Mouse (Mus musculus): ENCODE data around the gene Btbd11. TPM values are rescaled to one million over a fixed set of nuclear protein-coding genes. Genes with fewer than 3 reads are reported as not detected.
"Not testable (repeated sequence)": the region's sequence is repeated elsewhere in the genome, so short reads cannot be mapped to it uniquely, and the experiment has no call there.

The Btbd11 gene
- polyA plus RNA-seq, 1 experiment from 2014 or later = 10.0 TPM

GRCm38 (mm10) chr10:85655881-85656280 is 269.3 kb downstream of the Btbd11 start:
- Histone ChIP-seq H3K27ac (replicated peaks) (no peak overlapping the region), H3K4me1 (0 out of 2 replicates have a peak, but pooled peaks cover 2% of the 10 kb centered on the region), H3K9me3 (no peaks in the 10 kb centered on the region), H3K4me2 (replicated peaks) (no peak overlapping the region), H3K36me3 (no peaks in the 10 kb centered on the region), H3K27me3 (no peaks in the 10 kb centered on the region), H3K4me3 (no peak overlapping the region), H3K9ac (replicated peaks) (no peak overlapping the region)
- ATAC-seq (ENCODE audit: low FRiP score, low read depth) = peak; percentile 47; the same call in 1 of the 2 replicates
- 61% methylated on average over 4 of the region's 4 CpGs for WGBS

- Histone ChIP-seq H3K9me3 (no peaks in the 10 kb centered on the region), H3K4me1 (no peaks in the 10 kb centered on the region), H3K9ac (replicated peaks) (no peak overlapping the region), H3K36me3 (no peaks in the 10 kb centered on the region), H3K4me2 (replicated peaks) (no peak overlapping the region), H3K4me3 (no peak overlapping the region), H3K27ac (replicated peaks) (no peak overlapping the region), H3K27me3 (no peaks in the 10 kb centered on the region)
- 96% methylated on average over 10 of the region's 10 CpGs for WGBS
- no peak for ATAC-seq (ENCODE audit: low FRiP score, low read depth)
Measured at GRCm38 (mm10) chr10:85657886-85658285, 271.3 kb downstream of the Btbd11 start.

DNA sequence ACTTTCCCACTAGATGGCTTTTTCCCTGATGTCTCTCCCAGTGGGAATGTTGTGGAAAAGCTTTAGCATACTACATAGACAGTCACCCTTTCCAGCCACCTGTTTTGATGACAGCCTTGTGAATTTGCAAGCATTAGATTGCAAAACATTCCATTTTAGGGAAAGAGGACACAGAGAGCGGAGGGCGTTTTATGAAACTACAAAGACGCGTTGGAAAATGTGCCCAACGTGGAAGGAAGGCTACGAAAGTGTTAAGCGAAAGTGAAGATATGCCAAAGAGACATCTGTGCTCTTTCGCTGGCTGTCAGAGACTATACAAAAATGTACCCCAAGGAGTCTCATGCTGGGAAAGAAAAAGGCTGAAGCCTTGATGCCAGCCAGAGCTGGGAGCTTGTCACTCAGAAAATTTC is 286.9 kb downstream of the Btbd11 start:
- Histone ChIP-seq H3K4me3 (no peak overlapping the region), H3K9me3 (no peaks in the 10 kb centered on the region), H3K9ac (replicated peaks) (no peak overlapping the region), H3K27me3 (no peaks in the 10 kb centered on the region), H3K4me1 (no peaks in the 10 kb centered on the region), H3K4me2 (replicated peaks) (no peak overlapping the region), H3K27ac (replicated peaks) (no peak overlapping the region), H3K36me3 (no peaks in the 10 kb centered on the region)
- WGBS = 86% methylated on average over 8 of the region's 8 CpGs
- no peak for ATAC-seq (ENCODE audit: low FRiP score, low read depth)

DNA sequence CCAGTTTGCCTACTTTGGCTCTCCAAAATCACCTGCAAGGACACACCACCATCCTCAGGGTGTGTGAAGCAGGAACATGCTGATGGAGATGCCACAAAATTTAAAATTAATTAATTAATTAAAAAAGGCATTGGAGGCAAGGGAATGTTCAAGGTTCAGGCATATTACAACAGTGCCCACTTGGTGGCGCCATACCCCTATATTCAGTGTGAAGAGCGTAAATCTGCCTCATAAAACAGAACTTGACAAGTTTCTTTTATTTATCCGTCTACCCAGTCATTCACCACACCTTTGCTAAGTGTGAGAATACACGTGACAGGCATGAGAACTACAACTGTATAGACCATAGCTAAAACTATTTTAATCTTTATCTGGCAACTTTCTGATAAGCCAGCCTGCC is 292.0 kb downstream of the Btbd11 start:
- Histone ChIP-seq H3K9ac (replicated peaks) (no peak overlapping the region), H3K9me3 (no peaks in the 10 kb centered on the region), H3K4me3 (no peak overlapping the region), H3K36me3 (no peaks in the 10 kb centered on the region), H3K27me3 (no peaks in the 10 kb centered on the region), H3K4me2 (replicated peaks) (no peak overlapping the region), H3K27ac (replicated peaks) (no peak overlapping the region), H3K4me1 (no peaks in the 10 kb centered on the region)
- no peak for ATAC-seq (ENCODE audit: low FRiP score, low read depth)
- 32% methylated on average over 4 of the region's 4 CpGs for WGBS

- H3K4me2 ChIP-seq (replicated peaks) = no peak overlapping the region
- H3K27ac ChIP-seq (replicated peaks) = no peak overlapping the region
- no peak for ATAC-seq (ENCODE audit: low FRiP score, low read depth)
- WGBS = 87% methylated on average over 9 of the region's 9 CpGs
- H3K4me1 ChIP-seq = no peaks in the 10 kb centered on the region
- no peak overlapping the region for H3K4me3 ChIP-seq
- no peaks in the 10 kb centered on the region for H3K36me3 ChIP-seq
- no peaks in the 10 kb centered on the region for H3K9me3 ChIP-seq
- no peaks in the 10 kb centered on the region for H3K27me3 ChIP-seq
- H3K9ac ChIP-seq (replicated peaks) = no peak overlapping the region
Measured at GRCm38 (mm10) chr10:85682446-85682845, 295.8 kb downstream of the Btbd11 start.

DNA sequence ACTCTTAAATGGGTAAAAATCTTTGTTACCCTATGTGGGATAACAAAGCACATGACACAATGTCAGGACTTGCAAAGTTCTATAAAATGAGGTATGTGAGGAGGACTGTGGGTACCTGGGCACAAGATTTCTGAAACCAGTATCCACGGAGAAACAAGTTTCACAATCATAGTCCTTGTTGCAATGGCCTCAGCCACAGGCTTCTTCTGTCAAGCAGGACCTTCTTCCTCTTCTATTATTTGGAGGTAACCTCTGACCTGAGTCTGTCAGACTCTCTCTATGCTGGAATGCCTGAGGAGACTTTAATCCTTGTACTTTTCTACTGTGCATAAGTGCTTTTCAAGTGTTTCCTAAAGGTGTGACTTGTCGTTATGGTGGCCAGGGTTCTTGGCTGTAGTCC is 307.8 kb downstream of the Btbd11 start:
- not testable (repeated sequence) for H3K4me1 ChIP-seq; H3K36me3 ChIP-seq; H3K4me2 ChIP-seq (replicated peaks); H3K4me3 ChIP-seq; H3K9ac ChIP-seq (replicated peaks); H3K9me3 ChIP-seq; ATAC-seq (ENCODE audit: low FRiP score, low read depth); H3K27ac ChIP-seq (replicated peaks); H3K27me3 ChIP-seq
- WGBS = 74% methylated on average over 2 of the region's 2 CpGs

DNA sequence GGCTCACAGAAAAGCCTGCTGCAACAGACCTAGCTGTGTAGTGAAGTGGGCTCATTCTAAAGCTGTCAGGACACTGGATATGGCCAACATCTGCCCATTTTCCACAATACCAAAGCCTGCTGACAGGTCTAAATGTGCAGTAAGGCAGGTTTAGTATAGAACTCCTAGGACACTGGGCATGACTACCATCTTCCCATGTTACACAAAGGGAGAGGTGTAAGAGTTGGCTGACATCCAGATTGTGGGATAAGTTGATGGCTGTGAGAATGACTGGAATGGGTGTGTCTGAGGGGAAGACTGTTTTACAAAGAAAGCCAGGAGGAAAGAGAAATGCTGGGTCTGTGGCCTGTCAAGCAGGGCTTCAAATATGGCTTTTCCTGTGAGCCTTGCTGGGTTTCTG is 313.1 kb downstream of the Btbd11 start:
- H3K27me3 ChIP-seq = no peaks in the 10 kb centered on the region
- H3K4me3 ChIP-seq = no peak overlapping the region
- no peaks in the 10 kb centered on the region for H3K36me3 ChIP-seq
- no peaks in the 10 kb centered on the region for H3K4me1 ChIP-seq
- no peak overlapping the region for H3K9ac ChIP-seq (replicated peaks)
- no peak for ATAC-seq (ENCODE audit: low FRiP score, low read depth)
- H3K27ac ChIP-seq (replicated peaks) = no peak overlapping the region
- H3K4me2 ChIP-seq (replicated peaks) = no peak overlapping the region
- no peaks in the 10 kb centered on the region for H3K9me3 ChIP-seq

- not testable (repeated sequence) for H3K27ac ChIP-seq (replicated peaks)
- 89% methylated on average over 4 of the region's 4 CpGs for WGBS
Measured at GRCm38 (mm10) chr10:85709790-85710189, 323.2 kb downstream of the Btbd11 start.

More at GRCm38 (mm10) chr10:85709790-85710189, 323.2 kb downstream of the Btbd11 start:
- H3K36me3 ChIP-seq; H3K4me1 ChIP-seq; H3K9ac ChIP-seq (replicated peaks); H3K9me3 ChIP-seq; ATAC-seq (ENCODE audit: low FRiP score, low read depth); H3K4me3 ChIP-seq; H3K27me3 ChIP-seq; H3K4me2 ChIP-seq (replicated peaks): not testable (repeated sequence)

Other genes with a start within 250 kb of the Btbd11 start
- gene Cry1, start 201.8 kb upstream of the Btbd11 start, polyA plus RNA-seq (2016; fragmentation: Nextera tagmentation; extraction: Ambion mirVana) = 37.9 and 39.0 TPM in 2 replicates

All from midbrain, embryonic 12.5 days (tissue).